Mouse (Mus musculus): ENCODE measurements around the gene Polr3b.

Polr3b gene

GRCm38 (mm10) chr10:84611664-84612063 lies 10.4 kb upstream of the Polr3b start:
- DNase-seq, result no peak

GRCm38 (mm10) chr10:84612281-84612680 lies 9.8 kb upstream of the Polr3b start:
- DNase-seq, result no peak

- DNase-seq, result no peak
Observed at GRCm38 (mm10) chr10:84613366-84613765, 8.7 kb upstream of the Polr3b start.

GRCm38 (mm10) chr10:84615076-84615475 lies 7.0 kb upstream of the Polr3b start:
- DNase-seq, result no peak

- no peak for DNase-seq
Observed at GRCm38 (mm10) chr10:84631182-84631581, 9.1 kb downstream of the Polr3b start.

GRCm38 (mm10) chr10:84632005-84632404 lies 9.9 kb downstream of the Polr3b start:
- DNase-seq, result no peak

- DNase-seq, result no peak
Observed at GRCm38 (mm10) chr10:84636656-84637055, 14.6 kb downstream of the Polr3b start.

GRCm38 (mm10) chr10:84638382-84638781 lies 16.3 kb downstream of the Polr3b start:
- DNase-seq, result no peak

- DNase-seq, result no peak
Observed at GRCm38 (mm10) chr10:84639525-84640287, 17.6 kb downstream of the Polr3b start.

- DNase-seq, result no peak
Observed at GRCm38 (mm10) chr10:84640861-84641260, 18.8 kb downstream of the Polr3b start.

- no peak for DNase-seq
Observed at GRCm38 (mm10) chr10:84641576-84641975, 19.5 kb downstream of the Polr3b start.

- no peak for DNase-seq
Observed at GRCm38 (mm10) chr10:84645940-84646339, 23.8 kb downstream of the Polr3b start.

GRCm38 (mm10) chr10:84646506-84647102 lies 24.5 kb downstream of the Polr3b start:
- DNase-seq, result no peak

GRCm38 (mm10) chr10:84647264-84647663 lies 25.2 kb downstream of the Polr3b start:
- no peak for DNase-seq

- no peak for DNase-seq
Observed at GRCm38 (mm10) chr10:84648911-84649310, 26.8 kb downstream of the Polr3b start.

- DNase-seq, result no peak
Observed at GRCm38 (mm10) chr10:84654029-84654428, 31.9 kb downstream of the Polr3b start.

GRCm38 (mm10) chr10:84654731-84655130 lies 32.6 kb downstream of the Polr3b start:
- no peak for DNase-seq

- DNase-seq, result peak; percentile 40
Observed at GRCm38 (mm10) chr10:84656618-84657017, 34.5 kb downstream of the Polr3b start.

- DNase-seq, result no peak
Observed at GRCm38 (mm10) chr10:84657437-84658087, 35.5 kb downstream of the Polr3b start.

GRCm38 (mm10) chr10:84658088-84658848 lies 36.2 kb downstream of the Polr3b start:
- no peak for DNase-seq

- DNase-seq, result no peak
Observed at GRCm38 (mm10) chr10:84659281-84659680, 37.2 kb downstream of the Polr3b start.

- no peak for DNase-seq
Observed at GRCm38 (mm10) chr10:84662138-84662537, 40.0 kb downstream of the Polr3b start.

- DNase-seq, result peak; percentile 49
Observed at GRCm38 (mm10) chr10:84665713-84666260, 43.7 kb downstream of the Polr3b start.

All from kidney, postnatal 14 days (tissue).